Mouse (Mus musculus): ENCODE data around the gene 4931408C20Rik.

The 4931408C20Rik gene

DNA sequence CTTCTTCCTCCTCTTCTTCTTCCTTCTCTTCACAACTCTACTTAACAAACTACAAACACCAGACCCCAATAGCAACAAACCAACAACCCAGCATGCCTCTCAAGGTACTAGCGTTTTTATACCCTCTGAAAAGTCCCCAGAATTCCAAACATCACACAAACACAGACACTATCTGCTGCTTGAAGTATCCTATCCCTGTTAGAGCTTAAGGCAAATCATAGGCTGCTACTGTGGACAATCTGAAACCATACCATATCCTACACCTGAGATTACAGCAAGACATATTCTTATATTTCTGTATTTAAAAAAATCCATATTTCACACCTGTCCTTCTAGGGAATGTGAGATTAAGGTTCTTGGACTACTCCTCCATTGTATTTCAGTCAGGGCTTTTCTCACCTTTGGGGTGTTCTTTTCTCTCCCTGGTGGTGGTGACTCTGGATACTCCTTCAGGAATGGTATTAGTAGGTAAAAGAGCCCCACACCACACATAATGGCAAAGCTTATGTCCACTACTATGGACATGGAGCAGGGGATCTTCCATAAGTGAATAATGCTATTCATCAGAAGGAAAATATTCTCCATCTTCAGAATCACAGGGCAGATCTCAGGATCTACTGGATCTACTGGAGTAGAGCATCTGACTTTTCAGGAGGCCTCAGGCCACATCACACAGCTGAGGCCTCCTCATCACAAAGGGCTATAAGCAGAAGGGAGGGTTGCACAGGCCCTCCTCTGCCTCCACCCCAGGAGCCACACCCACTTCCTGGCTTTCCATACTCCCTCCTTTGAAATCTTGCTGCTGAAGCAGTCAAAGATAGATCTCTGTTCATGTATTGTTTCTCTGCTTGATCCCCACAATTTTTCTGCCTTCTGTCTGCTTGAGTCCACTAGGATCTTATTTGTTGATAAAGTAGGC, at the start of gene 4931408C20Rik:
4931408C20Rik (minus strand) TSS at position 619 of the 919 bp plus-strand sequence.
- DNase-seq, result no peak

GRCm38 (mm10) chr1:26687926-26688325, 666 bp upstream of the 4931408C20Rik start:
- DNase-seq, result no peak

GRCm38 (mm10) chr1:26685952-26686693, 1.1 kb downstream of the 4931408C20Rik start:
- DNase-seq, result no peak

- DNase-seq, result no peak
Observed at GRCm38 (mm10) chr1:26685383-26685782, 1.9 kb downstream of the 4931408C20Rik start.

GRCm38 (mm10) chr1:26649704-26650388, 37.4 kb downstream of the 4931408C20Rik start:
- DNase-seq, result no peak

GRCm38 (mm10) chr1:26636051-26636450, 51.2 kb downstream of the 4931408C20Rik start:
- no peak for DNase-seq

Measured in right cerebral cortex, postnatal 4 days (tissue).